Mouse (Mus musculus): ENCODE results near the gene Sh3d19.

Gene Sh3d19

GRCm38 (mm10) chr3:85970742-85971598 lies at the start of gene Sh3d19:
Sh3d19 (plus strand) TSS chr3:85971109.
- no peak for DNase-seq (ENCODE audit: low read depth, low spot score)

DNA sequence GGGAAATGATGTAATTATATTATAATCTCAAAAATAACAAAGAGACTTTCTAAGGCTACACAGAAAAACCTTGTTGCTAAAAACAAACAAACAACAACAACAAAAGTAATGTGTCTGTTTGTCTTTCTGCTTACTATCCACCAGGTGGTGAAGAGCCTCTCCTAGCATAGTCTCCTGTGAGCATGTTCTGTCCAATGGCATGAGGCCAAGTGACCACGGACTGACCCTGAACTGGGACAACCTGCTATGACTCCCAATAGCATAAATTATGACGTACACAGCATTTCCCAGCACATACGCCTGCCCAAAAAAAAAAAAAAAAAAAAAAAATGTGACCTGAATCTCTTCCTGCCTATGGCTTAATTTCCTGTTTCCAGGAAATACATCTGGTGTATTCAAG lies 48.6 kb upstream of the Sh3d19 start:
- no peak for DNase-seq (ENCODE audit: low read depth, low spot score)

GRCm38 (mm10) chr3:85923343-85923742 lies 47.6 kb upstream of the Sh3d19 start:
- no peak for DNase-seq (ENCODE audit: low read depth, low spot score)

DNA sequence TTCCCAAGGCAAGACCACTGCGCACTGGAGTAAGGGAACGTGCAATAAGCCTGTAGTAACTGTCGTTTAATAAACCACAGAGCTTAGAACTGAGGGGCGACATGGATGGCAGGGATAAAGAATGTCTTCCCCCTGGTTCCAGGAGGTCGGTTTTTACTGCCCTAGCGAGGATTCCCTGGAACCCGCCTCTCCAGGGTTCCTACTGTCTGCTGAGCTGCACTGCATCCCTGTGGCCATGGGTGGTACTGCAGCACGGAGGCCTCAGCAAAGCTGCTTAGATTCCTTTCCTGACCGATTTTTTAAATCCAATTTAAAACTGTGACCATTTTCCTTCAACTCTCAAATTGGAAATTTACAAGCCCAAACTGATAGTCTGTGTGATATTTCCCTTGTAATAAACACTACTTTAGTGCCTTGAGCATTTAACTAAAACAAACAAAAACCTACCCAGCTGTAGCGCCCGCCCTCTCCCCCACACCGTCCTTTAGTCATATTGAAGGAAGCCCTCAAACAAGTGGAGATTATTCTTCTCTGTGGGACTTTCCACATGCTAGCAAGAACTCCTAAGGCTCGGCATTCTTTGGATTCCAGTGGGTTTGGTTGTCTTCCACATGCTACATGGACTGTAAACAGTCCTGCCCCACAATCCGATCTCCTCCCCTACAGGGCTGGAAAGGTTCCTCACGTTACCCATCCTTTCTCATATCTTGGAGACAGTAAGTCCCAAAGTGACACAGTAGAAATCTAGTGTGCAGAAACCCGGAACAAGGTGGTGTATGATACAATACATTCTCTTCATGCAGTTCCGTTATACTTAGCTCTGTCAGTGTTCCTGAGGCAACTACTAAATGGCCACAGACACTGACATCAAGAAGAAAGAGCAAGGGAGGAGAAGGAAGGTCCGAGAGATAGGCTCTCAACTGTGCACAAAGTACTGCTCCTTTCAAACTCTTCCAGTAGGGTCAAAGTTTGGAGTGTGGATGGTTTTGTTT lies 46.7 kb upstream of the Sh3d19 start:
- peak; percentile 4 for DNase-seq (ENCODE audit: low read depth, low spot score)

- DNase-seq (ENCODE audit: low read depth, low spot score) = no peak
Measured at GRCm38 (mm10) chr3:85927296-85927695, 43.6 kb upstream of the Sh3d19 start.

DNA sequence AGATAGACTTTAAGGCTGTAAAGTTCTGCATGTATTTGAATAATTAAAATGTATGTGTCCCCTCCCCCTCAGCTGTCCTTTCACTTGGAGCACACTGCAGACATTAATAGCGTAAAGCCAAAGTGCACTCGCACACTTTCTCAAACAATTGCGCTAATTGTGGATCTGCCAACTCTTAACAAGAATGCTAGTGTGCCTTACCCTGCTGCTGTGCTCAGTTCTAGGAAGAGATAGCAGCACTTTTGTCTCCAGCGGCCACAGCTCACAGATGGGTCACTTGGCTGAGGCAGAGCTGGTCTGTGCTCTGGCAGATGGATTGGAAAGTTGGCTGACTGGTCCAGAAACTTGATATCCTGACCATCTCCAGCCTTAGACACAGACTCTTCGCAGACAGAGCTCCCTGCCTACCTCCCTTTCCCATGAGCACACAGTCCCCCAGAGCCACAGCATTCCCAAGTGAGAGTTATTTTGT lies 42.7 kb upstream of the Sh3d19 start:
- no peak for DNase-seq (ENCODE audit: low read depth, low spot score)

- DNase-seq (ENCODE audit: low read depth, low spot score) = no peak
Measured at GRCm38 (mm10) chr3:85929711-85930110, 41.2 kb upstream of the Sh3d19 start.

DNA sequence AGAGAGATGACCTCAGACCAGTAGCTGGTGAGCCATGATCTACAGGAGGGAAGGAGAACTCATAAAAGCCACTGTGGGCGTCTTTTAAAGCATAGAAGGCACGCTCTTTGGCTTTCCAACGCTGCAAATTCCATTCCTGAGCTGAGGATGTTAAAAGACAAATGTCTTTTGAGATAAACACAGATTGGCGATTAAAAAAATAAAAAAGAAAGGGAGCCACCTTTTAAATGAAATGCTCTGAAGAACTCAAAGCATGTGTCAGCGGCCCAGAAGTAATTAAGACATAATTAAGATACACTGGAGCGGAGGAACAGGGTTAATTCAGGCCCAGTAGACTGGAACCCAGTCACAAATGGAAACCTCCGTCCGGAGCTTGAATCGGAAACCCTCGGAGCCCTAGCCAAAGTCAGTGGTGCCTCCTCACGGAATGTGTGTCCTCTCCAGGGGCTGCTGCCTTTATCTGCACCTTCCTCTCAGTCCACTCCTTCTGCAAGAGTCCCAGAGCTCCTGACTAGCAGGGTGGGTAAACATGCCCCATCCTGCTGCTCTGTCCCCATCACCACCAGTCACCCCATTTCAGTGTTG lies 40.1 kb upstream of the Sh3d19 start:
- DNase-seq (ENCODE audit: low read depth, low spot score) = no peak

DNA sequence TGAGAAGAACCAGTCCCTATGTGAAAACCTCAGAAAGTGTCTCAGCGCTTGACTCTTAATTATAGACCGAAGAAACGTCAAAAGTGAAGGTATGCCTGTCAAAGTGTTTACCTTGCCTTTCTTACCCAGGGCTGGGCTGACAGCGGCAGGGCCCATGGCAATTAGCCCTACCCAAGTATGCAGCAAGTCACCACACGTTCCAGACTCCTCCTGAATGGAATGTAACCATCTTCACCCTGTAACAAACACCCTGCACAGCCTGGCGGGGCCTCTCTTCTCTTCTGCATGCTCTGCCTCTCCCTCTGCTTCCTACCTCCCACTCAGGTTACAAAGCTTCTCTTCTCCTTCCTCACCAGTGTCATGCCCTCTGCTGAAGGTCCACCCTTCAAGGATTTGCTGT lies 39.0 kb upstream of the Sh3d19 start:
- no peak for DNase-seq (ENCODE audit: low read depth, low spot score)

- DNase-seq (ENCODE audit: low read depth, low spot score) = no peak
Measured at GRCm38 (mm10) chr3:85933586-85933985, 37.3 kb upstream of the Sh3d19 start.

DNA sequence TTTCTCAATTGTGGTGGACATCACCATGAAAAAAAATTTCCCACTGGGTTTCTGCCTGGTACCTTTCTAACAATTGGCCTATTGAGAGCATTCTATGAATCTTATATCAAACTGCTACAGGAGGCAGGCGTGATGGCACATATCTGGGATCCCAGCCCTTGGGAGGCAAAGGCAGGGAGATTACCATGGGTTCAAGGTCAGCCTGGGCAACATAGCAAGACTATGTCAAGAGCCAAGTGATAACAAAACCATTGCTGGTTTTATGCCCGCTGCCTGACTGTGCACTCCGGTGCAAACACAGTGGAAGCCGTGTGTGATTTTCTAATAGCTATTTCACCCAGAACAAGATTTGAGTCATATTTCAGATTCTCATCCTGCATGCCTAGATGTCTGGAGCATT lies 20.0 kb upstream of the Sh3d19 start:
- no peak for DNase-seq (ENCODE audit: low read depth, low spot score)

- no peak for DNase-seq (ENCODE audit: low read depth, low spot score)
Measured at GRCm38 (mm10) chr3:85952696-85953283, 18.1 kb upstream of the Sh3d19 start.

GRCm38 (mm10) chr3:85955269-85955668 lies 15.6 kb upstream of the Sh3d19 start:
- DNase-seq (ENCODE audit: low read depth, low spot score) = no peak

- no peak for DNase-seq (ENCODE audit: low read depth, low spot score)
Measured at GRCm38 (mm10) chr3:85955704-85956103, 15.2 kb upstream of the Sh3d19 start.

- no peak for DNase-seq (ENCODE audit: low read depth, low spot score)
Measured at GRCm38 (mm10) chr3:85959669-85960068, 11.2 kb upstream of the Sh3d19 start.

GRCm38 (mm10) chr3:85961134-85961533 lies 9.8 kb upstream of the Sh3d19 start:
- no peak for DNase-seq (ENCODE audit: low read depth, low spot score)

DNA sequence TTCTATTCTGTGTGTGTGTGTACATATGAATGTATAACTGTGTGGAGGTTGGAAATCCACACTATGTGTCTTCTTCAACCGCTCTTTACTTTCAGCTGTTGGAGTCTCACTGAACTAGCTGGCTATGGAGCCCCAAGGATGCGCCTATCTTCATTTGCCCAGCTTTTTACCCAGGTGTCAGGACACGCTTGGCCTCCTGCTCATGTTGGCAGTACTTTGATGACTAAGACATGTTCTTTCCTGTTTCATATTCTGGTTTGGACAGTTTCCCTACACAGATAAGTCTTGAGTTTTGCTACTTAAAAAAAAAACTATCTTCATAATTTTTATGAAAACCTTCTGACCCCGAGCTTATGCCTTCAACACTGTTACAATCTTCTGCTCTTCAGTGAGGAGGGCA lies 5.4 kb upstream of the Sh3d19 start:
- no peak for DNase-seq (ENCODE audit: low read depth, low spot score)

GRCm38 (mm10) chr3:85969040-85969439 lies 1.9 kb upstream of the Sh3d19 start:
- DNase-seq (ENCODE audit: low read depth, low spot score) = no peak

GRCm38 (mm10) chr3:85971599-85971975 lies 678 bp downstream of the Sh3d19 start:
- DNase-seq (ENCODE audit: low read depth, low spot score) = no peak

GRCm38 (mm10) chr3:85973376-85974140 lies 2.6 kb downstream of the Sh3d19 start:
- no peak for DNase-seq (ENCODE audit: low read depth, low spot score)

DNA sequence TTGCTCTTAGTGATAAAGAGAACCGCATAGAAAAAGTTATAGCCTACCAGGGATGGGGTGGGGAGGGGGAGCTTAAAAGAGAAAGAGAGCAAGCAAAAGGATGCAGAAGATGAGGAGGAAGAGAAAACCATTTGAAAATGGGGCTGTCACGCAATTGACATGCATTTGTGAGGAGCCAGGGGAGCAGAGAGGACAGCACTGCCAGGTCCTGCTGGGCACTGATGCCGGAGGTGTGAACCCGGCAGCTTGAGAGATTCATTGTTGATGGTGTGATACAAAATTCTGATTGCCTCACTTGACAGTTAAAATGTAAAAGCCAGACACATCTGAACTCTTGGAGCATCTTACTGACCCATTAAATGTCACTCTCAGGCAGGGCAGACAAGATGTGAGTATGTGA lies 3.5 kb downstream of the Sh3d19 start:
- DNase-seq (ENCODE audit: low read depth, low spot score) = no peak

Data from c-Kit-negative CD71-positive TER-119-positive erythroid progenitor cells, embryonic 14.5 days (primary cell).